Mouse (Mus musculus) cerebellum, adult 9-10 months (tissue): ENCODE results near the gene Gm8005.
"Not testable (repeated sequence)": the region's sequence is repeated elsewhere in the genome, so short reads cannot be mapped to it uniquely, and the experiment has no call there.

Experiments
- DNase-seq: peaks from one replicate; pipeline ENCODE4 v3.0.0; 2022

Gm8005 gene

DNA sequence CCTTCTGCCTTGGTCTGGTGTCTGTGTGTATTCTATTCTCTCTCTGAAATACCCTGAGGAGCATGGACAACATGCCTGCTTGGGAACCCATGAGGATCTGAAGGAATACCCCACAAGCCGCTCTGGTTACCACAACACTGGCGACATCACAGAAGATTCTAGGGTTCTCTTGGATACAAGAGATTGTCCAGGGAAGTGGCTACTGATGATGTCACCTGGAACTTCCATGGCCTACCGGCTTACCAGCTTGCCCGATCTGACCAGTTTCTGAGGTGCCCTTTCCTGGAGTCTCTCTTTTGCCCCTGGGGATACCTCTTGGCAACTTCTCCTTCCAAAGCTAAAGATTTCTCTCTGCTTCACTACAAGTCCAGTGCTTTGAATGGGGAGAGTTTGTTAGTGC is at the start of gene Gm8005:
Gene Gm8005, minus strand, starts transcription at position 101 of the 400 bp plus-strand sequence.
- DNase-seq, result not testable (repeated sequence)

DNA sequence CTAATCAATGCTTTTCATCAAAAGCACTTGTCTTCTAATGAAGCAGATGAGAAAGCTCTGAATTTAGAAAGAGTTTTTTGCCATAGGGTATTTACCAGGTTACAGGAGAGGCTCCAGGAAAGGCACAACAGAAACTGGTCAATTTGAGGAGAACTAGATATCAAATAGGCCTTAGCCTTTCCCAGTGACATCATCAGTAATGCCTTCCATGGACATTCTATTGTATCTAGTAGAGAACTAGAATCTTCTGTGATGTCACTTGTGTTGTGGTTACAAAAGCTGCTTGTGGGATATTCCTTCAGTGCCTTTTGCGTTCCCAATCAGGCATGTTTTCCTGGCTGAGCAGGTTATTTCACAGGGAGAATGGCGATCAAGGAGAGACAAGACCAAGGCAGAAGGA is 24.1 kb upstream of the Gm8005 start, which contains the start of gene Gm8011:
Gene Gm8011, plus strand, starts transcription at position 301 of the 400 bp plus-strand sequence.
- DNase-seq, result not testable (repeated sequence)
